ENCODE assay signal across 26 mouse cellular contexts in genomic region chr19:14806787-14807186, GRCm38 (mm10).
DNase-seq lines count a peak whose midpoint lies in the region; ATAC-seq and TF ChIP-seq lines count a peak whose summit lies in the region.
"Had no signal": no experiment of that assay in that cellular context is flagged by ENCODE, and none has a peak within 500 bp of the region (broad histone marks: within the 10 kb centered on the region; RNA-seq: fewer than 3 reads in every experiment).

No protein-coding gene starts in this region.

- no peak for TF ChIP-seq CTCF in brain, embryonic 14.5 days (IDR thresholded peaks at IDR 0.05; ENCODE audit: borderline replicate concordance, extremely low read depth, insufficient read depth, insufficient read length)

- no peak overlapping the region for H3K4me2 ChIP-seq in midbrain, embryonic 11.5 days
- H3K4me2 ChIP-seq: embryonic facial prominence, embryonic 13.5 days; embryonic facial prominence, embryonic 15.5 days; forebrain, embryonic 12.5 days had no signal

- 72% methylated on average over 6 of the region's 6 CpGs for WGBS in midbrain, embryonic 11.5 days
- 72% methylated on average over 6 of the region's 6 CpGs for WGBS in midbrain, embryonic 10.5 days

- H3K9me3 ChIP-seq in midbrain, embryonic 11.5 days (ENCODE audit: control insufficient read depth, low read length): no peaks in the 10 kb centered on the region
- H3K9me3 ChIP-seq in midbrain, embryonic 10.5 days (replicated peaks): no peaks in the 10 kb centered on the region
- H3K9me3 ChIP-seq: embryonic facial prominence, embryonic 13.5 days; embryonic facial prominence, embryonic 15.5 days; forebrain, embryonic 10.5 days; forebrain, embryonic 12.5 days had no signal

- H3K36me3 ChIP-seq in midbrain, embryonic 11.5 days (ENCODE audit: control insufficient read depth, insufficient read depth, low read length): no peaks in the 10 kb centered on the region
- no peaks in the 10 kb centered on the region for H3K36me3 ChIP-seq in midbrain, embryonic 10.5 days
- H3K36me3 ChIP-seq: embryonic facial prominence, embryonic 13.5 days; embryonic facial prominence, embryonic 15.5 days; forebrain, embryonic 10.5 days; forebrain, embryonic 12.5 days had no signal

- no peak overlapping the region for H3K27ac ChIP-seq in midbrain, embryonic 11.5 days (ENCODE audit: low read depth, low read length)
- no peak overlapping the region for H3K27ac ChIP-seq in midbrain, embryonic 10.5 days (replicated peaks)
- H3K27ac ChIP-seq: embryonic facial prominence, embryonic 13.5 days; embryonic facial prominence, embryonic 15.5 days; forebrain, embryonic 10.5 days; forebrain, embryonic 12.5 days had no signal

- H3K4me3 ChIP-seq in midbrain, embryonic 11.5 days (ENCODE audit: low read depth, low read length): no peak overlapping the region
- H3K4me3 ChIP-seq in midbrain, embryonic 10.5 days: no peak overlapping the region
- H3K4me3 ChIP-seq: embryonic facial prominence, embryonic 13.5 days; embryonic facial prominence, embryonic 15.5 days; erythroblast, embryonic 14.5 days; forebrain, embryonic 10.5 days; forebrain, embryonic 12.5 days had no signal

- H3K27me3 ChIP-seq in midbrain, embryonic 11.5 days (ENCODE audit: control insufficient read depth, insufficient read depth, low read length): no peaks in the 10 kb centered on the region
- H3K27me3 ChIP-seq in midbrain, embryonic 10.5 days (ENCODE audit: low read depth, poor library complexity, severe bottlenecking): peaks cover 30% of the 10 kb centered on the region
- H3K27me3 ChIP-seq: embryonic facial prominence, embryonic 13.5 days; forebrain, embryonic 12.5 days had no signal

- TF ChIP-seq POLR2A in brain, embryonic 14.5 days (IDR thresholded peaks at IDR 0.05; ENCODE audit: borderline replicate concordance, extremely low read depth, insufficient read depth, insufficient read length, poor library complexity, severe bottlenecking): no peak

- H3K4me1 ChIP-seq in midbrain, embryonic 11.5 days (ENCODE audit: control insufficient read depth, insufficient read depth, low read length): peaks cover 10% of the 10 kb centered on the region
- H3K4me1 ChIP-seq in midbrain, embryonic 10.5 days: peaks cover 23% of the 10 kb centered on the region
- H3K4me1 ChIP-seq: embryonic facial prominence, embryonic 15.5 days had no signal

- no peak overlapping the region for H3K9ac ChIP-seq in midbrain, embryonic 11.5 days (ENCODE audit: low read length)
- H3K9ac ChIP-seq: embryonic facial prominence, embryonic 13.5 days; embryonic facial prominence, embryonic 15.5 days; forebrain, embryonic 12.5 days had no signal

- peak; percentile 37 for DNase-seq in midbrain, embryonic 11.5 days (ENCODE audit: low spot score, missing footprints)
- DNase-seq in midbrain, embryonic 10.5 days (ENCODE audit: low spot score): no peak
- peak; percentile 4 for DNase-seq in Muller cell, postnatal 12 days (ENCODE audit: inconsistent ontology term)
- DNase-seq in brain, embryonic 14.5 days (ENCODE audit: low read depth): peak; percentile 49
- DNase-seq in retina, postnatal 1 day: peak; percentile 59
- no peak for DNase-seq in lung, adult 18-20 months
- no peak for DNase-seq in cerebellum, postnatal 14 days
- DNase-seq: adrenal gland, adult 2 months; adrenal gland, postnatal 10 days; adrenal gland, postnatal 25 days; B cell, adult 2 months; cerebellum, adult 11 months; cerebellum, adult 18-20 months; cerebellum, adult 9-10 months; cerebellum, postnatal 10 days; cerebellum, postnatal 36 days; embryo, embryonic 11 days had no signal

- no peak for ATAC-seq in midbrain, embryonic 11.5 days (ENCODE audit: low FRiP score)
- no peak for ATAC-seq in megakaryocyte progenitor cell, adult 5-6 weeks (replicated peaks; ENCODE audit: poor library complexity)
- ATAC-seq: CD4-positive, CD25-positive, alpha-beta regulatory T cell, adult 4 months; forebrain, embryonic 14.5 days; forebrain, embryonic 16.5 days had no signal

Comparison
In these comparisons a context has a peak if more than half of its experiments do, and no peak if none do; other contexts are left out.
1. DNase-seq: peak in midbrain, embryonic 11.5 days (single experiment), Muller cell, postnatal 12 days (single experiment), brain, embryonic 14.5 days (single experiment) and retina, postnatal 1 day (single experiment); none in midbrain, embryonic 10.5 days (single experiment), lung, adult 18-20 months (0 of 2) and cerebellum, postnatal 14 days (0 of 2).